Mouse (Mus musculus): ENCODE results near the gene Rhbdd3.
"Not testable (repeated sequence)": the region's sequence is repeated elsewhere in the genome, so short reads cannot be mapped to it uniquely, and the experiment has no call there.

Rhbdd3 gene

DNA sequence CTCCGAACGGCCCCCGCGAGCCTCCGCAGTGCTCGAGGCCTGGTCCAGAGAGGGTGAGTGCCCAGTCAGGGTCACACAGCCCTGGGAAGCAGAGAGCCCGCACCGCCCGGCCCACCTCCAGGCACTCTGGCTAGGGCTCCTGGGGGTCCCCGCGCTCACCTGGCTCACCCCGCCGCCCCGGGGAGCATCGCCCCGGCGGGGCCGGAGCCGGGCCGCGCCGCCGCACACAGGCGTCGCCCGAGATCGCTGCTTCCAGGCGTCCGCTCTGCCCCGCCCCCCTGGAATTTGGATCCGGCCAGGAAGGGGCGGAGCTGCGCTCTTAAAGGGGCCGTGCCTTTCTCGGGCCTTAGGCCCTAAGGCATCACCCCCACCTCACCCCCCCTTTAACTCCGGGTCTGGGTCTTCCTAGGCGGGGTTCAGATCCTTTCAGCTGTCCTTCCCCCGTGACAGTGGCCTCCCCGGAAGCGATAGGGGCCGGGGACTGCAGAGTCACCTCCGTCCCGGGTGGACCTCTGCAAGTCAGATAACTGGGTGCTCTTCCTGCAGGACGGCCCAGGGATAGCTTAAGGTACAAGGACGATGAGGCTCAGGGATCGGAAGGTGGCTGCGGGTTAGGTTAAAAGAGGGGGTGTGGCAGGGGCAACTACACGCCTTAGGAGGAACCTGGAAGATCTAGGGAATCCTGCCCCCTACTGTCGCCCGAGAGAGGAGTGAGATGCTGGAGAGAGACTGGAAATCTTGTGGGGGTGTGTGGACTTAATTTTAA is 33.5 kb upstream of the Rhbdd3 start, which contains the start of gene Gas2l1:
Gene Gas2l1, minus strand, starts transcription at position 272 of the 766 bp plus-strand sequence.
- DNase-seq = peak; percentile 86 to 92

GRCm38 (mm10) chr11:5067063-5067462 is 31.7 kb upstream of the Rhbdd3 start:
- DNase-seq = no peak

DNA sequence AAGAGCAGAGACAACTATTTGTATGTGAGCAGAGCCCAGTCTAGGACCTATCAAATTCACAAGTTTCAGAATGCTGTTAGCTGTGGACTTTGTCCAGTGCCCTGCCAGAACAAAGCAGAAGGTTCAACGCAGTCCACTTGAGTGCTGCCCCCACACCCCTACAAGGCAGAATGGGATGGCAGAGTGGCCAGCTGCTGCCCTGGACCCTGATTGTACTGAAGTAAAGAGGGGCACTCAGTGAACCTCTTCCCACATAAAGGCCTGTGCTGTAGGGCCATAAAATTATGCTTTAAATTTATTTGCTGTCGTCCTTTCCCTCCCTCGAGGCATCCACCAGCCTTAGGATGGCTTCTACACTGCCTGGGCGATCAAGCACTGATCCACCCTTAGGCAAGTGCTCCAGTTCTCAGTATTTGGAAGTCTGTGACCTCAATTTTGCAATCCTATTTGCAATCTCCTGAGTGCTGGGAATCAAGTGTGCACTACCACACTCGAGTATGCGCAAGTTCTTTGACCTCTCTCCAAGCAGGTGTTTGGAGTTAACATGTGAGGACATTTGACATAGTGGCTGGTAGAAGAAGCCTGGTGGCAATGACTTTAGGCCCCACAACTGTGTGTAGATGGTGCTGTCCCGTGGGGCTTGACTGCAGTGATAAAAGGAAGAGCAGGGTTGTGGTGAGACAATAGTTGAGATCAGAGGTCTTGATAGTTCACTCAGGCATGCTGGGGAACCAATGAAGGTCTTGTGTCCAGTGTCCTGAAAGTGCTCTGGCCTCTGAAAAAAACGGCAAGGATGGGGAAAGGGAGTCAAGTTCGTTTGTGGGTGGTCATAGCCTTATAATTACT is 30.4 kb upstream of the Rhbdd3 start:
- no peak for DNase-seq

DNA sequence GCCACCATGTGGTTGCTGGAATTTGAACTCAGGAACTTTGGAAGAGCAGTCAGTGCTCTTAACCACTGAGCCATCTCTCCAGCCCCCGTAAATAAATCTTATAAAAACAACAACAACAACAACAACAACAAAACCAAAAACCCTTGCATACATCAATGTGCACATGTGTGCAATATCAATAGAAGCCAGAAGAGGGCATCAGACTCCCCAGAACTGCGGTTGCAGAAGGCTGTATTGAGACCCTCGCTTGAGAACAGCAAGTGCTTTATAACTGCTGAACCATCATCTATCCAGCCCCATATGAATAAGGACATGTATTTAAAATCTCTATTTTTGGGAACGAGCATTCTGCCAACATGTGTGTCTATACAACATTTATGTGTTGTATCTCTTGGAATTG is 23.8 kb upstream of the Rhbdd3 start:
- DNase-seq = no peak

DNA sequence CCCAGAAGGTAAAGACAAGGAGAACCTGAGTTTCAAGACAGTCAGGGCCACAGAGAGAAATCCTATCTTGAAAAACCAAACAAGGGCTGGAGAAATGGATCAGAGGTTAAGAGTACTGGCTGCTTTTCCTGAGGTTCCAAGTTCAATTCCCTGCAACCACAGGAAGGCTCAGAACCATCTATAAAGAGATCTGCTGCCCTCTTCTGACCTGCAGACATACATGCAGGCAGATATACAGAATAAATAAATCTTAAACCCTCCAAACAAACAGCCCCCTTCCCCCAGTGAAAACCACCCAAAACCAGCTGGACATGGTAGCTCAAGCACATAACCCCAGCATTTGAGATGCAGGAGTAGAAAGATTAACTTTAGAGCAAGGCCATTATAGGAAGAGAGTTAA is 23.0 kb upstream of the Rhbdd3 start:
- DNase-seq = no peak

DNA sequence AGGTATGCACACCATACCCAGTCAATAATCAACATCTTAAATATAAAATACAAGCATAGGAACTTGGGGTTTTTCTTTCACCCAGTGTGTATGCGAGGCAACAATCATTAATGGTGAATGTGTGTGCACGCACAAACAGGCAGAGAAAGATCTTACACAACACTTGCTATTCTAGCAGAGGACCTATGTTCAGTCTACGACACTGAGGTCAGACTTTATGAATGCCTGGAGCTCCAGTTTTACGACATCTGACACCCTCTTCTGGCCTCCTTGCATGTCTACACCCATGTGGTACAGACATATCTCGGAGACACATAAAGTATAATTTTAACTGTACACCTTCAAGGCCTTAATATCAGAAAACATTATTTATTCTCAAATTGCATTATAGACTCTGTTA is 21.9 kb upstream of the Rhbdd3 start:
- DNase-seq = not testable (repeated sequence)

- no peak for DNase-seq
Observed at GRCm38 (mm10) chr11:5089147-5089546, 9.6 kb upstream of the Rhbdd3 start.

DNA sequence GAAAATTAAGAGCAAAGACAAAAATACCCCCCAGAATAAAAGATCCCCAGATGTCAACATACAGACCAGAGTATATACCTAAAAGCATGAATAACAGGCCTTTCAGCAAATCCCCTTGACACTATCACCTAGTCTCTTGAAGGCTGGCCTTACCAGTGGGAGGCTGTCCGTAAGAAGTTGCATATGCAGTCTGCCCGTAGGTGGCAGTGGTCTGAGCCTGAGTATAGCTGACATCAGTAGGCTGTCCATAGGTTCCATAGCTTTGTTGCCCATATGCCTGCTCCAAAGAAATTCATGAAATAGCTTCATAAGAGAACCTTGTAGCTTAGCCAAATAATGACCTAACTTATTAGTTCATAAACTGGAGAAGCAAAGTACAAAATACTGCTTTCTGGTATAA is 7.0 kb upstream of the Rhbdd3 start:
- DNase-seq = no peak

GRCm38 (mm10) chr11:5095877-5096276 is 2.8 kb upstream of the Rhbdd3 start:
- DNase-seq = no peak

DNA sequence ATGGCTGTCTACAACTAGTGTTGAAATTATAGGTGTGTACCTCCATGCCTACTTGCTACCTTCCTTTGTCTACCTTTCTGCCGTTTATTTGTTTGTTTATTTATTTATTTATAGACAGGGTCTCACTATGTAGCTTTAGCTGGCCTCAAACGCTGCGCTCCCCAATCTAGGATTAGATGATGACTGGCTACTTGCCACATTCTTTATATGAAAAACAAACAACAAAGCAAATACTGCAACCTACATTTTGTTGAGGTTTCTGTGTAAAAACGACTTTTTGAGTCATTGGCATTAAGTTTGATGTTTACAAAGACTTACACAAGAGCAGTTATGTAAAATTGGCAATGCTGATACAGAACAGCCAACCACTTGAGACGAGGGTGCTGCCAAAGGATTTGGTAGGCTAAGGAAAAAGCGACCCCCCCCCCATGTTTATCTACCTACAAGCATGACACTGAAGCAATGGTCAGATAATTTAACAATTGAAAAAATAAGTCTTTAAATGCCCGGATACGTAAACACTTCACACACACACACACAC is 2.2 kb upstream of the Rhbdd3 start:
- DNase-seq = no peak

DNA sequence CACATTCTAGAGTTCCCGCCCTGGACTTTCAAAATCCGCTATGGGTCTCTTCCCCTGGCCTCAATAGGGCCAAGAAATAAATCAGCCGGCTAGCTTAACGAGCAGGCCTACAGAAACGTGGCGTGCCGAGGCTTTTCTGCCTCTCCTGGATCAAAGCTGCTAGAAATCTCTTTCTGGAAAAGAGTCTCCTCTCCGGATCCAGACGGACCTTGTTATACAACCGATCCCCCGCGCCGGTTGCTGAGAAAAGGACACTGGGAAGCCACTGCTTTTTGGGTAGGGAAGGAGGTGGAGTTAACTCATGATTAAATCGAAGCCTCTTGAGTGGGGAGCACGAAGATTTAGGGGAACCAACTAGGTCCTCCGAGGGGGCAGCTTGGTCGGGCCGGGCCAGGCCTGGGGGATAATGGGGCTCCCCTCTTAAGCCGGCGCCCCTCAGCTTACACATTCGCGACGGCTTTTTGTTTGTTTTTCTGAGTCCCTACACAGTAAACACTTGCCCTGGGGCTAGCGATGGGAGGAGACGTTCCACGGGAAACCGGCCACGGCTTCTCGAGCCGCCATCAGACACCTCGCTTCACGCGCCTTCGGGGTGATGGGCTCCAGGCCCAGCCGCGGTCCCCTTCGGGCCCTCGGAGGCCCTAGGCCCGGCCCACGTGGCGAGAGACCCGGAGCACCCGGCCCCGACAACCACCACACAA is 541 bp upstream of the Rhbdd3 start:
- DNase-seq = peak; percentile 47 to 64

DNA sequence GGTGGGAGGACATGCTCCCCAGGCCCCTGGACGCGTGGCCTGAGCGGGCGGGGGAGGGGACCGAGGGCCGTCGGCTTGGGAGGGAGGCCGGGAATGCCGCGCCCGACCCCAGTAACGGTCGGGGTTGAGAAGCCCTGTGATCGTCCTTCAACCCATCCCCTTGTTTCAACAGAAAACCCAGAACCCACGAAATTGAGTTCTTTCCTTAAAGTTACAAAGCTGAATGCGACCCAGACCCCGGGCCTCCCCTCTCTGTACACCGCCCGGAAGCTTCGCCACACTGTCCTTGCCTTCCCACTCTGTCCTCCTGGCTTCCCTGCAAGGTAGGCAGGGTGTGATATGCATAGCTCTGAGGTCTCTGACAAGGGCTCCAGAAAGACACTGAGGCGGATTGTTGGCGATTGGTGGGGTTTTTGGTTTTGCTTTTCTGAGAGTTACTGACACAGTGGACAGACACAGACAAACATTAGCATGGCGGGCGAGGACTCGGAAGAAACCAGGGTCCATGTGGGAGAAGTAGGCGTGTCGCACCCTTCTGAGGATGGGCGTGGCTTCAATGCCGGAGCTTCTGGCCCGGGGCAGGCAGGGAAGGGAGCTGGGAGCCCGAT is 954 bp downstream of the Rhbdd3 start:
- peak; percentile 82 to 89 for DNase-seq

GRCm38 (mm10) chr11:5100283-5100682 is 1.6 kb downstream of the Rhbdd3 start:
- no peak for DNase-seq

- DNase-seq = no peak
Observed at GRCm38 (mm10) chr11:5100801-5101200, 2.1 kb downstream of the Rhbdd3 start.

DNA sequence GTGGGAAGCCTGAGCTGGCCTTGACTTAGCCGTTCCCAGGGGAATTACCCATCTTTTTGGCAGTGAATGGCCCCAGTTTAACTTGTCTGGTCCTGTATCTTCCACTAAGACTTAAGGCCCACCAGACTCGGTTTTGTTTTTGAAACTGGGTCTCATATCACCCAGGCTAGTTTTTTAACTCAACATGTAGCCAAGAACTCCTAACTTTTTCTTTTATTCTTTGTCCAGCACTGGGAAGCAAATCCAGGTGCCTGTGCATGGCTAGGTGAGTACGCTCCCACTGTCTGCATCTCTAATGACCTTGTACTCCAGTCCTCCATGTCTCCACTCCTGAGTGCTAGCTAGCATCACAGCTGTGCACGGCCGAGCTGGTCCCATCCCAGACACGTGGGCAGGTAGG is 2.9 kb downstream of the Rhbdd3 start:
- no peak for DNase-seq

DNA sequence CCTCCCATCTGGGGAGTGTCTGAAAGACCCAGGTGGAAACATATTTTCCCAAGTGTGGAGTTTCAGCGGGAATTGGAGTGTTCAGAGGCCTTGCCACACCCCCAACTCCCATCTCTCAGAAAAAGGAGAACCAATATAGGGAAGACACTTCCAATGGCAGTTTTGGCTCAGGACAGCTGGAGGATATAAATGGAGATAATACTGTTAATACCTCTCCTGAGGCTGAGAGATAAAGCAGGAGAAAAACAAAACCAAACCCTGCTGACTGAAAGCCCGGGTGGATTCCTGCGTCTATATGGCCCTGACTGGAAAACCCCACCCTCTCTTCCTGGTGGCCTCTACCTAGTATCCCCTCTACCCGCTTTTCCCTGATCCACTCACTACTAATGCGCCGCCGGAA is 3.7 kb downstream of the Rhbdd3 start:
- DNase-seq = no peak

GRCm38 (mm10) chr11:5103986-5104509 is 5.3 kb downstream of the Rhbdd3 start:
- no peak for DNase-seq

DNA sequence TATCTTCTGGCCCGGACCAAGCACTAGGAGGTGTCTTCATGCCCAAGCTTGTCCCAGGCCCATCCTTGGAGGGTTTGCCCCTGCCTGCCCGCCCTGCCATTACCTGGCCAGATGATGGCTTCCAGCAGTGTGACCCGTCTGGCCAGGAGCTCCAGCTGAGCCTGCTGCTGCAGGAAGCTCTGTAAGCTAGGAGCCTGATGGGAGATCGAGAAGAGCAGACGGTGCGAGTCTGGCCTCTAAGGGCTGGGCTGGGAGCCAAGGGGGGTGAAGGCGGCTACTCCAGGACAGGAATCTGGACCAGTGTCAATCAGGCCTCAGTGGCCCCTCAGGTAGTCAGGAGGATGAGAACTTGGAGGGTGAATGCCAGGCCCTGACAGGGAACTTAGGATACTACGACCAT is 10.7 kb downstream of the Rhbdd3 start:
- no peak for DNase-seq

DNA sequence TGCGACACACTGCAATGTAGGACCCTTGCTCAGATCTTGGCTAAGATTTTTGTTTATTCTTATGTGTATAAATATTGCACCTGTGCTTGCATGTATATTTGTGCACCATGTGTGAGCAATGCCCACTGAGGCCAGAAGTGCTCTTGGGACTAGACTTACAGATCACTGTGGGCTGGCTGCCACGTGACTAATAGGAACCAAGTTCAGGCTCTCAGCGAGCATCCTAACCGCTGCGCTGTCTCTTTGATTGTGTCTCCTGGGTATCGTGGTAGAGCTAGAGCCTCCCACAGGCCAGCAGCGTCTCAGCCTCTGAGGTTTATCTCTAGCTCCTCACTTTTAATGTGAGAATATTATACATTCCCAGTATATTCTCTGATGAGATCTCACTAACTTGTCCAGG is 14.9 kb downstream of the Rhbdd3 start:
- no peak for DNase-seq

DNA sequence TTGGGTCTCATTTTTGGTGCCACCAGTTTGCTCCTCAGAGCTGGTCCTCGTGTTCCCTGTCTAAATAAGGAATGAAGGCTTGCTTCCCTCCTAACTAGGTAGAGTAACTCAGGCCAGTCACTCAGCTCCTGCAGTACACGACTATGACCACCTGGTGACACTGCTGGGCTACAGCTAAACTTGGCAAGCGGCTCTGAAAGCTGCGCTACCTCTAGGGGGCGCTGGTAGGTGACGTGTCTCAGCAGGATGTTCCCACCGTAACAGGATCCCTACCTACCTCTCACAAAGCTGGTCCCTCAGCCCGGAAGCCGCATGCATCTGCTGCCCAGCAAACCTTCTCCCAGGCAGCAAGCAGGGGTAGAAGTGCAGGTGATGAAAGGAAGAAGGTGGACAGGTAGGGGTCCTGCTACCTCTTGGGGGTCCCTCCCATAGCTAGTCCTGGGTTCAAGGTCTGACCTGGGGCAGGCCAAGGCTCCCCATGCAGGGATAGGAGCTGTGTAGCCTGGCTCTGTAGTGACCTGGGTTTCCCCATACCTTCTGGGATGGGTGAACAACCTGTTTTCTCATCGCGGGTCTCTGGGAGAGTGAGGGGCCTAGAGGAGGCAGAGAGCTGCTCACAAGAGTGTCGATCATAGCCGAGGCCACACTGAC is 16.3 kb downstream of the Rhbdd3 start:
- DNase-seq = peak; percentile 76 to 92

GRCm38 (mm10) chr11:5125713-5126112 is 27.0 kb downstream of the Rhbdd3 start:
- no peak for DNase-seq

DNA sequence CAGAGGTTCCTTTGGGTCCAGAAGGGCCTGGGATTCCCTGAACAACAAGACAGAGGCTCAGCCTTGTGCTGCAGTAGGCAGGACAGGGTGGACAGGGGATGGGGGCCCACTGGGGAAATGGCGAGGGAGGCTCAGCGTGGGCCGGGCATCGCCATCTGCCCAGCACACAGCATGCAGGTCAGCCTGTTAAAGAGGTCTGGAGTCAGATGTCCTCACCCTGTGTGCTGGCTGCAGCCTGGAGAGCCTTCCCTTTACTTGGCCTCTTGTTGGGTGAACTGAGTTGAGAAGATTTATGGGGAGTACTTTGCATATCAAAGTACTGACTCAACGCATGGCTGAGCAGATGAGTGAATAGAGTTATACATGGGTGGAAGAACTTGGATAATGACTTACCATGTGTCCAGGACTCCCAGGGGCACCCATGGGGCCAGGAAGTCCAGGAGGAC is 30.3 kb downstream of the Rhbdd3 start:
- DNase-seq = no peak
